Mouse (Mus musculus): ENCODE data around the gene Gla.

Gla gene

DNA sequence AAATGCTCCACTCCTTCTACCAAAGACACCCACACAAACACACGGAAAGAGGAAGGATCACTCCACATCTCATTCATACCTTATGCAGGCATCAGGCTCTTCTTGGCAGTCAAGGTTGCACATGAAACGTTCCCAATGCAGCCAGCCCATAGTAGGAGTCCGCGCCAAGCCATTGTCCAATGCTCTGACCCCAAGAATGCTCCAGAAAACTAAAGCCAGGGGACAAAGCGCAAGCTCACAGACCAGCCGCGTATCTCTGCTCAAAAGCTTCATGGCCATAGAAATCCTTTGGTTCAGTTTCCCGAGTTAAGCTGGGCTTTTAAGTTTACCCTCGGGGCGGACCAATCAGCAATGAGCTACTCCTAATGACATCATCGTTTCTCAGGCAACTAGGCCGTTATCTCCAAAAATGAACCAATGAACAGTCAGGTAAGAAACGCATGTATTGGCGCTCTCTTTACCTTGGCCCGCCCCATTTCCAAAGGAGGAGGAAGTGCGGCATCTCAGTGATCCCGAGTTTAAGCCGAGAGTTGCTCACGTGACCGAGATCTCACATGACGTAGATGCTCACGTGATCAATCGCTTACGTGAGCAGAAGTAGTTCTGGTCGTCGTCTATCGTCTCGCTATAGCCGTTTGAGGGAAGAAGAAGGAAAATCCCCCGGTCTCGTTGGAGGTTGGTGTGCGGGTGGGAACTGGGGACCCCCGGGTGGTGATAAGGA is at the start of gene Gla, which contains the start of gene Hnrnph2:
Gene Gla (minus strand): TSS at position 467 of the 721 bp plus-strand sequence.
Gene Hnrnph2 (plus strand): TSS at position 521 of the 721 bp plus-strand sequence.
- DNase-seq (ENCODE audit: extremely low spot score): peak; percentile 85

DNA sequence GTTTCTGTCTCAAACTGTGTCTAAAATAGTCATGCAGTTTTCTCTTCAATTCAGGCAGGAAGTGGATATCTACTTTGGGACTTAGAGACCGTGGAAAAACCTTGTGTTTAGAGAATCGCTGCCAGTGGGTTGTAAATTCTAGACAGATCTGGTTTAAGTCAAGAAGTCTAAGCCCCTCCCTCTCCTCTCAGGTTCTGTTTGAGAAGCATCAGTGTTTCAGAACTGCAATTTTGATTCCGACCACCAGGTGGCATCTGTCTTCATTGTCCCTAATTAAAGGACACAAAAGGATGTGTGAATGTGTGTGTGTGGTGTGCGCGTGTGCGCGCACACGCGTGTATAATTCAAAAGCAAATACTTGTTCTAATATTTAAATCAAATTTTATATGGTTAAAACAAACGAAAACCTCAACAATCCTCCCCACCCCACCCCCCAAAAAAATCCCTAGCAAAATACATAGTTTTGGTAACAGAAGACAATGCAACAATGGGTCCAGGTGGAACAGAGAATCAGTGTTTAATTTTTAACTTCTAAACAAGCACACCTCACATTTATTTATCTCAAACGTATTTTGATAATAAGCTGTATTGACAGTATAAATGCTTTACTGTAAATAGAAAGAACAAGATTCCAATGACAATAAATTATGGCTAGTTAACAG is 47.2 kb upstream of the Gla start:
- DNase-seq (ENCODE audit: extremely low spot score): peak; percentile 71

- DNase-seq (ENCODE audit: extremely low spot score): no peak
Observed at GRCm38 (mm10) chrX:134647421-134647820, 46.5 kb upstream of the Gla start.

DNA sequence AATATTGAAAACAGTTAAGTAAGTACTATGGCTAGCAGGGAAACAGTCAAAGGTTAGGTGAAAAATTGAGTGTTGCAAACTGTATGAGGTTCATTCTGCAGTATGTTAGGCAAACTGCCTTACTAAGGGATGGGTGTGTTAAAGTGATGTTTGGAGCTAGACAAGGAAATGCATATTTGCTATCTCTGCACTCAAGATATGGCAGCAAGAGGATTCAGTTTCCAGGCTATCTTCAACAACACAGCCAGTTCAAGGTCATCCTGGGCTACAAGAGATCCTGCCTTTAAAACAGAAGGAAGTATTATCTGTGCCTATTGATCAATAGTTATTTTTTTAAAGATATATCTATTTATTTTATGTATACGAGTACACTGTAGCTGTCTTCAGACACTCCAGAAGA is 45.4 kb upstream of the Gla start:
- no peak for DNase-seq (ENCODE audit: extremely low spot score)

DNA sequence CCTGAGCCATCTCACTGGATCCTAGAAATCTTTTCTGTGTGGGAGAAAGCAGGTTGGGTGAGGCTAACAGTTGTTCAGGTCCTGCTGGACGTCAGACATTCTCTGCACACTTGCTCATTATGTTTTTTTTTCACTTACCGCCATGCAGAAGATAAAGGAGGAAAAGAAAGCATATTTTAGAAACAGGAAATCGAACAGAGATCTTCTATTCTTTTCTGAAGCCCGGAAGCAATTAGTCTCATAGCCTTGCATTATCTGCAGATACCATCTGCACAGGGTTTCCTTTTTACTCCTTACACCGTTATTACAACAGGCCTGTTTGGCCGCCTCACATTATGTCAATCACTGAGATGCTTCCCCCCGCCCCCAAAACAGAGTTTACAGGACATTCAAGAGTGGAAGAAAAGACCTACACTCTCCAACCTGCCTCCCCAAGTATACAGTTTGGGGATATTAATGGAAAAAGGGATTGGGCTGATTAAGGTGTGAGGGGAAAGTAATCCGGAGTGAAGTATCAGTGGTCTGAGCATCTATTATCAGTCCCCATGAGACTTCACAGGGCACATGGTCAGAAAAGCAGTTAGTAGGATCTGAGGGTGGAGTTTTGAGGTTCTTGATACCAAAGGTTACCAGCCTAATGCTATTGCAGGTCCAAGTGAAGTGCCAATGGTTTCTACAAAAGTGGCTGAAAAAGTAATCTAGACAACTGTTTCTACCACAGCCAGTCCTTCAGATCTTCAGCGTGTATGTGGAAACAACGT is 40.3 kb upstream of the Gla start:
- DNase-seq (ENCODE audit: extremely low spot score): no peak

DNA sequence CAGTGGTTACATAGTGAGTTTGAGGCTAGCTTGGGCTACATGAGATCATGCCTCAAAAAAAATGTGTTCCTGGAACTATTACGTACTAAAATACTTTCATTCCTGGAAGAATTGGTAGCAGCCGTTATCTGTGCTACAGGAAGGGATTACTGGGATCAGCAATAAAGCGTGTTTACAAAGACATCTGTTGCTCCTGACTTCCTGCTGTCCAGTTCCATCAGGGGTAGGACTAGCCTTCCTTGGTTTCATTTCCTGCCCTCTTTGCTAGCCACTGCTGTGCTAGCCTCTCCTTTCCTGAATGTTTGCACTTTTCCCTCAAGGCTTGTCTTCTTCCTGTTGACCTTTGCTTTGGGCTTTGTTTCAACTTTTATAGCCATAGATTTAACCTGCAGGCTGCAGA is 34.9 kb upstream of the Gla start:
- DNase-seq (ENCODE audit: extremely low spot score): no peak

DNA sequence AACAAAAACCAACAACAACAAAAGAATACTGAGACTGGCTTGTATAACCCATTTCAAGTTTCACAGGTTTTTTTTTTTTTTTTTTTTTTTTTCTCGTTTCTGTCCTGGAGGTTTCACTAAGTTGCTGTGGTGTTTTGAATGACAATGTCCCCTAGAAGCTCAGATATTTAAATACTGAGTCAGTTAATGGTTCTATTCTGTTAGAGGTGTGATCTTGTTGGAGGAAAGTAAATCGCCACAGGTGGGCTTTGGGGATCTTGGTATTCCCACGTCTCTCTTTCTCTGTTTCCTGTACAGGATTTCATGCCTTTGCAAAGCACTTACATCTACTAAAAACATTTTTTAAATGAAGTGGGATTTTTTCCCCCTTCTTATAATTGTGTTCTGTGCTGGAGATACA is 34.2 kb upstream of the Gla start:
- DNase-seq (ENCODE audit: extremely low spot score): no peak

- no peak for DNase-seq (ENCODE audit: extremely low spot score)
Observed at GRCm38 (mm10) chrX:134632710-134633109, 31.8 kb upstream of the Gla start.

- DNase-seq (ENCODE audit: extremely low spot score): no peak
Observed at GRCm38 (mm10) chrX:134628200-134628599, 27.3 kb upstream of the Gla start.

DNA sequence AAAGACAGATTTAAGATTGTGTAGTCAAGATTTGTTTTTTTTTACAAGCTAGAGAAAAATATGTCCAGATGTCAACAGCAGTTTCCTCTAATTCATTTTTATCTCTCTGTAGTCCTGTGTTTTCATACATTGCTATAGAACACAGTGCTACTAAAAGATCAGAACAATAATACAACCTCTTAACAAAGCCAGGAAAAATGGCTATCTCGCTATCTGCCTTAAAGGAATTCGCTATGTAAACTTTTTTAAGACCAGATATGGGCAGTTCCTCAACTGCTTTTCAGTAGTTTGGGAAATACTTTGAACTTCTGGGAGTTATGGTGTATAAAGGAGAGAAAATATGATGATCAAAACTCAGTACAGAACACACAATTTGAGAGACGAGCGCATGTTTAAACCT is 22.4 kb upstream of the Gla start:
- no peak for DNase-seq (ENCODE audit: extremely low spot score)

DNA sequence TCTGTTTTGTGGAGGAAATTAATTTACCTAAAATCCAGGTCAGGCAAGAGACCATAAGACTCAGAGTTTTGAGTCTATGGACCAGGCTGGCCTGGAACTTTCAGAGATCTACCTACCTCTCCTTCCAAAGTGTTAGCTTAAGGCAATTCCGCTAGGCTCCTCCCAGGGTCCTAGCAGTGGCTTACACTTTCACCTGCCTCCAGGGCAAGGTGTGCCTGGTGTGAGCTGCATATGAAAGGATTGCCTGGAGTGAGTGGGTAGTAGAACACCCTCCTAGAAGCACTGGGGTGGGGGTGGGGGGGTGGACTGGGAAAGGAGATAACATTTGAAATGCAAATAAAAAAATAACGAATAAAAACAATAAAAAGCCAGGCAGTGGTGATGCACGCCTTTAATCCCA is 20.8 kb upstream of the Gla start:
- DNase-seq (ENCODE audit: extremely low spot score): no peak

- DNase-seq (ENCODE audit: extremely low spot score): no peak
Observed at GRCm38 (mm10) chrX:134620254-134620865, 19.4 kb upstream of the Gla start.

DNA sequence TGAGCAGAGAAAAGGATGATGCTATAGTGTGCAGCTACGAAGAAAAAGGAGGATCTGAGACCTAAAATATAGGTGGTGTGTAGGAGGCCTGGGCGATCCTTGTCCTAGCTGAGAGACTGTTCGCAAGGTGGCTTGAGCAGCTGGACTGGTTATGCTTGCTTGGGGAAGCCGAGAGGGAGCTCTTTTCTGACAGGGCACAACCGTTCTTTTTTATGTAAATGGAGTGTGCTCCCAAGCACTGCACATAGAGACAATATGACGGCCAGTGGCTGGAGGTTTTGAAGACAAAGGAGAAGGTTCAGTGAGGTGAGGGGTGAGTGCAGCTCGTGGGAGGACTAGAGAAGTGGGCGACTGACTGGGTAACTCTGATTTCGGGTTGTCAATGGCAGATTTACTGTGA is 18.8 kb upstream of the Gla start:
- no peak for DNase-seq (ENCODE audit: extremely low spot score)

GRCm38 (mm10) chrX:134614306-134614705 is 13.4 kb upstream of the Gla start:
- DNase-seq (ENCODE audit: extremely low spot score): no peak

- DNase-seq (ENCODE audit: extremely low spot score): peak; percentile 80
Observed at GRCm38 (mm10) chrX:134612285-134612959, 11.5 kb upstream of the Gla start.

GRCm38 (mm10) chrX:134610984-134611383 is 10.1 kb upstream of the Gla start:
- no peak for DNase-seq (ENCODE audit: extremely low spot score)

GRCm38 (mm10) chrX:134609472-134609871 is 8.5 kb upstream of the Gla start:
- DNase-seq (ENCODE audit: extremely low spot score): no peak

- DNase-seq (ENCODE audit: extremely low spot score): no peak
Observed at GRCm38 (mm10) chrX:134601380-134602120, 625 bp upstream of the Gla start.

GRCm38 (mm10) chrX:134599922-134600565 is 881 bp downstream of the Gla start:
- DNase-seq (ENCODE audit: extremely low spot score): no peak

DNA sequence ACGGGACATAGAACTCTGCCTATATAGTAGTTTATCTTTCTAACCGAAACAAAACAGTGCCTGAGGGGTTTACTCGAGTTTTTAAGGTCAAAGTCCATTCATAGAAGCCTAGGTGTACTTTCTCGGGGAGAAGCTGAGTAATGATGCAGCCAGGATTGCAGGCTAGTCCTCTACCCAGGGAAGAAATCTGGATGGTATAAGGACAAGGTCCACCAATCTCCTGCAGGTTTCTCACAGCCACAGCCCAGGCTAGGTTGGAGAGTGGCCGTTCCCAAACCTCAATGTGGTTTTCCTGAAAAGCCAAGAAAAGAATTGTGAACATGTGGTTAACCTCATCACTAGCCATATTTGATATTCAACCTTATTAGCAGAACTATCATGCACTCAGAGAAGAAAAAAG is 11.1 kb downstream of the Gla start:
- no peak for DNase-seq (ENCODE audit: extremely low spot score)

Data from embryo, embryonic 9.5 days (tissue).